Comparison of ENCODE assay signal across 11 mouse cellular contexts in the genomic region with DNA sequence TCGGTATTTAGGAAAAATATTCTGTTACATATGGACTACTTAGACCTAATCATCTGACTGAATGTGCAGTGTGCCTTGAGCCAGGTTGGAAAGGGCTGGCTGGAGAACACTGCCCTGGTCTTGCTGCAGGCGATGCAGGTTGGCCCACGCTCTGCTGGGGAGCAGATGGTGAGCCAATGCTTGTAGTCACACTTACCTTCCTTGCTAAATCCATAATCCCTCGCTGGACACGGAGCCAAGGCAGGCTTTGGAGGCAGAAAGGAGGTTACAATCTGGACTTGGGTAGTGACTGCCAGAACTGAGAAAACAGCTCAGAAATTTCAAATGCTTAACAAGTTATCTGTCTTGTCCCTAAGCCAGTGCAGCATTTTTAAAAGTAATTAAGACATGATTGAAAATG.
DNase-seq lines count a peak whose midpoint lies in the region; TF ChIP-seq lines count a peak whose summit lies in the region.
"Had no signal": no experiment of that assay in that cellular context is flagged by ENCODE, and none has a peak within 500 bp of the region (broad histone marks: within the 10 kb centered on the region; RNA-seq: fewer than 3 reads in every experiment).

No protein-coding gene starts in this region.

- H3K27me3 ChIP-seq in thymus, adult 2 months (ENCODE audit: control insufficient read depth, insufficient read depth, low read length): no peaks in the 10 kb centered on the region
- H3K27me3 ChIP-seq: limb, embryonic 12.5 days had no signal

- no peaks in the 10 kb centered on the region for H3K4me1 ChIP-seq in lung, adult 2 months (ENCODE audit: control insufficient read depth, insufficient read depth, low read length)
- H3K4me1 ChIP-seq in thymus, adult 2 months (replicated peaks; ENCODE audit: control insufficient read depth, insufficient read depth, low read length): no peaks in the 10 kb centered on the region
- H3K4me1 ChIP-seq: limb, embryonic 12.5 days had no signal

- peak; percentile 37 for DNase-seq in layer of hippocampus, adult 11-12 months (ENCODE audit: low spot score)
- DNase-seq in layer of hippocampus, adult 9-10 months (ENCODE audit: low spot score): no peak
- peak; percentile 10 for DNase-seq in gastrocnemius, postnatal 14 days
- peak; percentile 55 to 66 for DNase-seq in left cerebral cortex, postnatal 14 days (ENCODE audit: low spot score in 2 of 2)
- DNase-seq in right cerebral cortex, postnatal 4 days: peak; percentile 68
- no peak for DNase-seq in lung, adult 2 months
- no peak for DNase-seq in thymus, adult 2 months
- no peak for DNase-seq in heart, postnatal 36 days
- DNase-seq: adrenal gland, postnatal 36 days; heart, adult 2 months had no signal

- no peak overlapping the region for H3K27ac ChIP-seq in thymus, adult 2 months (ENCODE audit: control insufficient read depth, insufficient read depth, low read length)
- H3K27ac ChIP-seq: heart, adult 2 months; limb, embryonic 12.5 days had no signal

- 62% methylated on average over 5 of the region's 5 CpGs for WGBS in lung, adult 2 months
- WGBS in thymus, adult 2 months: 97% methylated on average over 5 of the region's 5 CpGs

- TF ChIP-seq POLR2A in lung, adult 2 months (IDR thresholded peaks at IDR 0.05; ENCODE audit: borderline replicate concordance, extremely low read depth, low read depth, low read length): no peak
- no peak for TF ChIP-seq POLR2A in thymus, adult 2 months (IDR thresholded peaks at IDR 0.05; ENCODE audit: control insufficient read depth, extremely low read depth, insufficient read depth, low read length, poor library complexity)

- intact Hi-C loops in gastrocnemius, postnatal 14 days (cut with DNase I; ENCODE audit: low total_unique reads): no loop called here
- intact Hi-C loops in left cerebral cortex, postnatal 14 days (cut with DNase I): no loop called here
- intact Hi-C loops in heart, postnatal 36 days (cut with DNase I): no loop called here

- H3K4me3 ChIP-seq in lung, adult 2 months (replicated peaks; ENCODE audit: extremely low read depth, low read depth, low read length): no peak overlapping the region
- no peak overlapping the region for H3K4me3 ChIP-seq in thymus, adult 2 months (ENCODE audit: control insufficient read depth, insufficient read depth, low read length)
- H3K4me3 ChIP-seq: heart, adult 2 months; limb, embryonic 12.5 days had no signal

- no peak for TF ChIP-seq CTCF in lung, adult 2 months (IDR thresholded peaks at IDR 0.05; ENCODE audit: insufficient read depth, low read length)
- no peak for TF ChIP-seq CTCF in thymus, adult 2 months (IDR thresholded peaks at IDR 0.05; ENCODE audit: borderline replicate concordance, control insufficient read depth, extremely low read depth, insufficient read depth, low read length, poor library complexity)

- H3K36me3 ChIP-seq in thymus, adult 2 months (ENCODE audit: control insufficient read depth, insufficient read depth, low read length): no peaks in the 10 kb centered on the region
- H3K36me3 ChIP-seq: limb, embryonic 12.5 days had no signal

Comparison
In these comparisons a context has a peak if more than half of its experiments do, and no peak if none do; other contexts are left out.
1. DNase-seq: peak in layer of hippocampus, adult 11-12 months (single experiment), gastrocnemius, postnatal 14 days (single experiment), left cerebral cortex, postnatal 14 days (2 of 2) and right cerebral cortex, postnatal 4 days (single experiment); none in layer of hippocampus, adult 9-10 months (single experiment), lung, adult 2 months (single experiment), thymus, adult 2 months (single experiment) and heart, postnatal 36 days (0 of 2).